Mouse (Mus musculus): ENCODE measurements at regions not wholly inside any gene's neighbourhood (a gene's known extent, or its start where the extent isn't known, plus 50 kb on each side); places are given as distances from the start of the nearest gene placed in this dataset.

- TF ChIP-seq POLR2A (IDR thresholded peaks at IDR 0.05; ENCODE audit: borderline replicate concordance, extremely low read depth, low read depth, low read length) (no peak), CTCF (IDR thresholded peaks at IDR 0.05; ENCODE audit: insufficient read depth, low read length) (no peak)
These were observed 52.3 kb upstream of the Ccdc167 start for GRCm38 (mm10) chr17:29769143-29769542.

All from lung, adult 2 months (tissue).